Mouse (Mus musculus) urinary bladder, postnatal 25 days (tissue): ENCODE data around the gene Myo1a.
"Not testable (repeated sequence)": the region's sequence is repeated elsewhere in the genome, so short reads cannot be mapped to it uniquely, and the experiment has no call there.

Source experiments
- DNase-seq: peaks from one replicate; pipeline ENCODE4 v3.0.0; 2022; ENCODE audit warnings: low spot score

Myo1a gene

GRCm38 (mm10) chr10:127759181-127760110 lies 54.5 kb downstream of the Myo1a start, which contains the start of the genes Rdh1 and Rdh16f1:
TSS of gene Rdh1 (plus strand) at chr10:127759721.
TSS of gene Rdh16f1 (plus strand) at chr10:127759787.
- DNase-seq: peak; percentile 2

GRCm38 (mm10) chr10:127762926-127763325 lies 58.0 kb downstream of the Myo1a start:
- DNase-seq: not testable (repeated sequence)

GRCm38 (mm10) chr10:127763914-127764680 lies 59.1 kb downstream of the Myo1a start:
- no peak for DNase-seq

- DNase-seq: no peak
Measured at GRCm38 (mm10) chr10:127766564-127766963, 61.6 kb downstream of the Myo1a start.
